Comparison of ENCODE assay signal across 9 mouse cellular contexts in genomic region chr15:100410918-100411672, GRCm38 (mm10). TPM values are rescaled to one million over a fixed set of nuclear protein-coding genes. Genes with fewer than 3 reads are reported as not detected.
A peak's percentile ranks its signal among the peaks of the same experiment; 100 is the strongest.
DNase-seq lines count a peak whose midpoint lies in the region; ATAC-seq and TF ChIP-seq lines count a peak whose summit lies in the region.
"Had no signal": no experiment of that assay in that cellular context is flagged by ENCODE, and none has a peak within 500 bp of the region (broad histone marks: within the 10 kb centered on the region; RNA-seq: fewer than 3 reads in every experiment).

No protein-coding gene starts in this region.

- no peak overlapping the region for H3K4me3 ChIP-seq in heart, embryonic 11.5 days (ENCODE audit: low read depth, low read length)
- no peak overlapping the region for H3K4me3 ChIP-seq in embryonic facial prominence, embryonic 12.5 days
- H3K4me3 ChIP-seq in liver, embryonic 11.5 days (ENCODE audit: low read depth, low read length): no peak overlapping the region
- no peak overlapping the region for H3K4me3 ChIP-seq in hindbrain, embryonic 13.5 days
- no peak overlapping the region for H3K4me3 ChIP-seq in midbrain, postnatal 0 days (ENCODE audit: low read depth, low read length)
- H3K4me3 ChIP-seq: limb, embryonic 15.5 days had no signal

- peaks cover 5% of the 10 kb centered on the region; the same call in 1 of the 2 replicates for H3K36me3 ChIP-seq in heart, embryonic 11.5 days (ENCODE audit: control insufficient read depth, insufficient read depth, low read length)
- peaks cover 46% of the 10 kb centered on the region for H3K36me3 ChIP-seq in embryonic facial prominence, embryonic 12.5 days
- H3K36me3 ChIP-seq in liver, embryonic 11.5 days (ENCODE audit: control insufficient read depth, insufficient read depth, low read length): peaks cover 13% of the 10 kb centered on the region
- H3K36me3 ChIP-seq in hindbrain, embryonic 13.5 days: peaks cover 51% of the 10 kb centered on the region
- H3K36me3 ChIP-seq in midbrain, postnatal 0 days (ENCODE audit: insufficient read depth, low read length): peaks cover 22% of the 10 kb centered on the region

- no peaks in the 10 kb centered on the region for H3K9me3 ChIP-seq in heart, embryonic 11.5 days (replicated peaks; ENCODE audit: control insufficient read depth, low read length)
- no peaks in the 10 kb centered on the region for H3K9me3 ChIP-seq in embryonic facial prominence, embryonic 12.5 days
- no peaks in the 10 kb centered on the region for H3K9me3 ChIP-seq in liver, embryonic 11.5 days (ENCODE audit: control insufficient read depth, low read length)
- H3K9me3 ChIP-seq in hindbrain, embryonic 13.5 days: no peaks in the 10 kb centered on the region
- no peaks in the 10 kb centered on the region for H3K9me3 ChIP-seq in midbrain, postnatal 0 days (ENCODE audit: low read length)
- H3K9me3 ChIP-seq: limb, embryonic 15.5 days had no signal

- no peak for DNase-seq in heart, adult 8-10 months (ENCODE audit: low spot score)
- no peak for DNase-seq in liver, embryonic 11.5 days (ENCODE audit: low spot score)
- peak; percentile 72 to 89 for DNase-seq in spleen, postnatal 10 days (ENCODE audit: low spot score in 2 of 2)
- no peak for DNase-seq in gastrocnemius, postnatal 36 days
- DNase-seq in midbrain, postnatal 0 days (ENCODE audit: low spot score): no peak

- WGBS in heart, embryonic 11.5 days (ENCODE audit: insufficient replicate concordance): 55% methylated on average over 14 of the region's 14 CpGs
- 65% methylated on average over 14 of the region's 14 CpGs for WGBS in embryonic facial prominence, embryonic 12.5 days
- 51% methylated on average over 14 of the region's 14 CpGs for WGBS in liver, embryonic 11.5 days
- 62% methylated on average over 14 of the region's 14 CpGs for WGBS in hindbrain, embryonic 13.5 days
- 69% methylated on average over 14 of the region's 14 CpGs for WGBS in midbrain, postnatal 0 days

- intact Hi-C loops in gastrocnemius, postnatal 36 days (cut with DNase I): no loop called here

- TF ChIP-seq CTCF in midbrain, postnatal 0 days (IDR thresholded peaks at IDR 0.05): no peak

- H3K9ac ChIP-seq in heart, embryonic 11.5 days (ENCODE audit: low read depth, low read length): no peak overlapping the region
- H3K9ac ChIP-seq in embryonic facial prominence, embryonic 12.5 days: no peak overlapping the region
- H3K9ac ChIP-seq in liver, embryonic 11.5 days (ENCODE audit: low read depth, low read length): no peak overlapping the region
- no peak overlapping the region for H3K9ac ChIP-seq in hindbrain, embryonic 13.5 days
- H3K9ac ChIP-seq in midbrain, postnatal 0 days (replicated peaks; ENCODE audit: low read length, poor library complexity, severe bottlenecking): no peak overlapping the region
- H3K9ac ChIP-seq: limb, embryonic 15.5 days had no signal

- no peak overlapping the region for H3K4me2 ChIP-seq in heart, embryonic 11.5 days
- no peak overlapping the region for H3K4me2 ChIP-seq in embryonic facial prominence, embryonic 12.5 days (replicated peaks)
- H3K4me2 ChIP-seq in liver, embryonic 11.5 days: peak overlapping the region; percentile 46
- H3K4me2 ChIP-seq in hindbrain, embryonic 13.5 days: no peak overlapping the region
- no peak overlapping the region for H3K4me2 ChIP-seq in midbrain, postnatal 0 days (ENCODE audit: low read depth, low read length, poor library complexity, severe bottlenecking)
- H3K4me2 ChIP-seq: limb, embryonic 15.5 days had no signal

- ATAC-seq in heart, embryonic 11.5 days (replicated peaks; ENCODE audit: insufficient number of reproducible peaks, low FRiP score, low TSS enrichment): peak; percentile 76
- ATAC-seq in embryonic facial prominence, embryonic 12.5 days (ENCODE audit: insufficient number of reproducible peaks, insufficient read depth, low FRiP score, low TSS enrichment): 0 out of 2 replicates have a peak, but pooled peaks have one; percentile 35
- ATAC-seq in liver, embryonic 11.5 days (replicated peaks; ENCODE audit: low FRiP score): peak; percentile 76
- ATAC-seq in hindbrain, embryonic 13.5 days (ENCODE audit: low FRiP score): no peak
- ATAC-seq in midbrain, postnatal 0 days (ENCODE audit: low FRiP score): no peak

- H3K4me1 ChIP-seq in heart, embryonic 11.5 days (ENCODE audit: control insufficient read depth, insufficient read depth, low read length): 0 out of 2 replicates have a peak, but pooled peaks cover 4% of the 10 kb centered on the region
- no peaks in the 10 kb centered on the region for H3K4me1 ChIP-seq in embryonic facial prominence, embryonic 12.5 days
- H3K4me1 ChIP-seq in liver, embryonic 11.5 days (replicated peaks; ENCODE audit: control insufficient read depth, insufficient read depth, low read length): peaks cover 28% of the 10 kb centered on the region
- peaks cover 4% of the 10 kb centered on the region; the same call in 1 of the 2 replicates for H3K4me1 ChIP-seq in hindbrain, embryonic 13.5 days (replicated peaks)
- H3K4me1 ChIP-seq in midbrain, postnatal 0 days (ENCODE audit: insufficient read depth, low read length): no peaks in the 10 kb centered on the region

- H3K27ac ChIP-seq in heart, embryonic 11.5 days (ENCODE audit: low read depth, low read length): no peak overlapping the region
- no peak overlapping the region for H3K27ac ChIP-seq in embryonic facial prominence, embryonic 12.5 days
- H3K27ac ChIP-seq in liver, embryonic 11.5 days (ENCODE audit: low read depth, low read length): peak overlapping the region; percentile 39; the same call in 1 of the 2 replicates
- H3K27ac ChIP-seq in hindbrain, embryonic 13.5 days: no peak overlapping the region
- no peak overlapping the region for H3K27ac ChIP-seq in midbrain, postnatal 0 days (ENCODE audit: low read depth, low read length)
- H3K27ac ChIP-seq: limb, embryonic 15.5 days had no signal

- H3K27me3 ChIP-seq in heart, embryonic 11.5 days (ENCODE audit: control insufficient read depth, insufficient read depth, low read length): no peaks in the 10 kb centered on the region
- H3K27me3 ChIP-seq in embryonic facial prominence, embryonic 12.5 days: no peaks in the 10 kb centered on the region
- H3K27me3 ChIP-seq in liver, embryonic 11.5 days (replicated peaks; ENCODE audit: control insufficient read depth, insufficient read depth, low read length): no peaks in the 10 kb centered on the region
- no peaks in the 10 kb centered on the region for H3K27me3 ChIP-seq in hindbrain, embryonic 13.5 days
- no peaks in the 10 kb centered on the region for H3K27me3 ChIP-seq in midbrain, postnatal 0 days (ENCODE audit: insufficient read depth, low read length)
- H3K27me3 ChIP-seq: limb, embryonic 15.5 days had no signal

RNA-seq across cellular contexts. Expression of gene Gm5475, which starts 10.9 kb away (rescaled TPM):
- not detected in 2 replicates for polyA plus RNA-seq in heart, embryonic 11.5 days (2014; fragmentation: Nextera tagmentation; extraction: Ambion mirVana)
- total RNA-seq in heart, adult 8-10 months (2022): not detected
- polyA plus RNA-seq in embryonic facial prominence, embryonic 12.5 days (2016; fragmentation: Nextera tagmentation; extraction: Ambion mirVana): 0.12 and 0.14 TPM in 2 replicates
- polyA plus RNA-seq in liver, embryonic 11.5 days (2014; fragmentation: Nextera tagmentation; extraction: Ambion mirVana): 0.10 TPM in 1 of 2 replicates, not detected in the other
- 0.10 and 0.14 TPM in 2 replicates for polyA plus RNA-seq in hindbrain, embryonic 13.5 days (2015; fragmentation: Nextera tagmentation; extraction: Ambion mirVana)
- not detected for total RNA-seq in gastrocnemius, postnatal 36 days (2021)
- not detected in 2 replicates for total RNA-seq in midbrain, postnatal 0 days (2014; rRNA removed)
- polyA plus RNA-seq in midbrain, postnatal 0 days (2015; fragmentation: Nextera tagmentation; extraction: Ambion mirVana): 0.15 and 0.17 TPM in 2 replicates

RNA-seq across cellular contexts. Expression of gene Slc11a2, which starts 13.8 kb away (rescaled TPM):
- polyA plus RNA-seq in heart, embryonic 11.5 days (2014; fragmentation: Nextera tagmentation; extraction: Ambion mirVana): 14.9 and 15.5 TPM in 2 replicates
- 10 to 100 TPM; 49.0 to 61.5 (median 51.9) TPM for total RNA-seq in heart, adult 8-10 months (2022)
- 22.3 and 23.0 TPM in 2 replicates for polyA plus RNA-seq in embryonic facial prominence, embryonic 12.5 days (2016; fragmentation: Nextera tagmentation; extraction: Ambion mirVana)
- 51.2 and 55.4 TPM in 2 replicates for polyA plus RNA-seq in liver, embryonic 11.5 days (2014; fragmentation: Nextera tagmentation; extraction: Ambion mirVana)
- 23.8 and 24.1 TPM in 2 replicates for polyA plus RNA-seq in hindbrain, embryonic 13.5 days (2015; fragmentation: Nextera tagmentation; extraction: Ambion mirVana)
- 10 to 100 TPM; 37.5 to 48.9 TPM for total RNA-seq in gastrocnemius, postnatal 36 days (2021)
- 29.5 and 34.4 TPM in 2 replicates for total RNA-seq in midbrain, postnatal 0 days (2014; rRNA removed)
- 17.0 and 23.6 TPM in 2 replicates for polyA plus RNA-seq in midbrain, postnatal 0 days (2015; fragmentation: Nextera tagmentation; extraction: Ambion mirVana)

RNA-seq across cellular contexts. Expression of gene Higd1c, which starts 46.8 kb away (rescaled TPM):
- not detected in 2 replicates for polyA plus RNA-seq in heart, embryonic 11.5 days (2014; fragmentation: Nextera tagmentation; extraction: Ambion mirVana)
- not detected for total RNA-seq in heart, adult 8-10 months (2022)
- not detected in 2 replicates for polyA plus RNA-seq in embryonic facial prominence, embryonic 12.5 days (2016; fragmentation: Nextera tagmentation; extraction: Ambion mirVana)
- polyA plus RNA-seq in liver, embryonic 11.5 days (2014; fragmentation: Nextera tagmentation; extraction: Ambion mirVana): not detected in 2 replicates
- not detected in 2 replicates for polyA plus RNA-seq in hindbrain, embryonic 13.5 days (2015; fragmentation: Nextera tagmentation; extraction: Ambion mirVana)
- total RNA-seq in gastrocnemius, postnatal 36 days (2021): not detected
- total RNA-seq in midbrain, postnatal 0 days (2014; rRNA removed): not detected in 2 replicates
- not detected in 2 replicates for polyA plus RNA-seq in midbrain, postnatal 0 days (2015; fragmentation: Nextera tagmentation; extraction: Ambion mirVana)
- polyA plus RNA-seq: limb, embryonic 15.5 days had no signal

RNA-seq across cellular contexts. Expression of gene Letmd1, which starts 57.7 kb away (rescaled TPM):
- 19.0 and 19.3 TPM in 2 replicates for polyA plus RNA-seq in heart, embryonic 11.5 days (2014; fragmentation: Nextera tagmentation; extraction: Ambion mirVana)
- total RNA-seq in heart, adult 8-10 months (2022): 10 to 100 TPM; 11.2 to 14.0 (median 11.8) TPM
- polyA plus RNA-seq in embryonic facial prominence, embryonic 12.5 days (2016; fragmentation: Nextera tagmentation; extraction: Ambion mirVana): 35.3 and 37.3 TPM in 2 replicates
- polyA plus RNA-seq in liver, embryonic 11.5 days (2014; fragmentation: Nextera tagmentation; extraction: Ambion mirVana): 34.2 and 36.0 TPM in 2 replicates
- 53.1 and 56.4 TPM in 2 replicates for polyA plus RNA-seq in hindbrain, embryonic 13.5 days (2015; fragmentation: Nextera tagmentation; extraction: Ambion mirVana)
- 1 to 10 TPM; 8.0 to 9.3 TPM for total RNA-seq in gastrocnemius, postnatal 36 days (2021)
- 80.9 and 86.0 TPM in 2 replicates for total RNA-seq in midbrain, postnatal 0 days (2014; rRNA removed)
- polyA plus RNA-seq in midbrain, postnatal 0 days (2015; fragmentation: Nextera tagmentation; extraction: Ambion mirVana): 53.0 and 55.0 TPM in 2 replicates

RNA-seq across cellular contexts. Expression of gene Mettl7a2, which starts 58.1 kb away (rescaled TPM):
- polyA plus RNA-seq in heart, embryonic 11.5 days (2014; fragmentation: Nextera tagmentation; extraction: Ambion mirVana): not detected in 2 replicates
- 1 to 10 TPM in 2 of 4 experiments, under 1 TPM in 2; 0.79 to 2.2 (median 0.99) TPM for total RNA-seq in heart, adult 8-10 months (2022)
- polyA plus RNA-seq in embryonic facial prominence, embryonic 12.5 days (2016; fragmentation: Nextera tagmentation; extraction: Ambion mirVana): not detected in 2 replicates
- polyA plus RNA-seq in liver, embryonic 11.5 days (2014; fragmentation: Nextera tagmentation; extraction: Ambion mirVana): not detected in 2 replicates
- not detected in 2 replicates for polyA plus RNA-seq in hindbrain, embryonic 13.5 days (2015; fragmentation: Nextera tagmentation; extraction: Ambion mirVana)
- total RNA-seq in gastrocnemius, postnatal 36 days (2021): under 1 TPM; 0.20 to 0.25 TPM
- not detected in 2 replicates for total RNA-seq in midbrain, postnatal 0 days (2014; rRNA removed)
- not detected in 2 replicates for polyA plus RNA-seq in midbrain, postnatal 0 days (2015; fragmentation: Nextera tagmentation; extraction: Ambion mirVana)
- polyA plus RNA-seq: limb, embryonic 15.5 days had no signal

Comparison
In these comparisons a context has a peak if more than half of its experiments do, and no peak if none do; other contexts are left out.
1. ATAC-seq: peak in heart, embryonic 11.5 days (single experiment), embryonic facial prominence, embryonic 12.5 days (single experiment) and liver, embryonic 11.5 days (single experiment); none in hindbrain, embryonic 13.5 days (single experiment) and midbrain, postnatal 0 days (single experiment).
2. DNase-seq: peak in spleen, postnatal 10 days (2 of 2); none in heart, adult 8-10 months (single experiment), liver, embryonic 11.5 days (single experiment), gastrocnemius, postnatal 36 days (0 of 2) and midbrain, postnatal 0 days (single experiment).